8 mouse cellular contexts compared by ENCODE assay signal in the genomic region with DNA sequence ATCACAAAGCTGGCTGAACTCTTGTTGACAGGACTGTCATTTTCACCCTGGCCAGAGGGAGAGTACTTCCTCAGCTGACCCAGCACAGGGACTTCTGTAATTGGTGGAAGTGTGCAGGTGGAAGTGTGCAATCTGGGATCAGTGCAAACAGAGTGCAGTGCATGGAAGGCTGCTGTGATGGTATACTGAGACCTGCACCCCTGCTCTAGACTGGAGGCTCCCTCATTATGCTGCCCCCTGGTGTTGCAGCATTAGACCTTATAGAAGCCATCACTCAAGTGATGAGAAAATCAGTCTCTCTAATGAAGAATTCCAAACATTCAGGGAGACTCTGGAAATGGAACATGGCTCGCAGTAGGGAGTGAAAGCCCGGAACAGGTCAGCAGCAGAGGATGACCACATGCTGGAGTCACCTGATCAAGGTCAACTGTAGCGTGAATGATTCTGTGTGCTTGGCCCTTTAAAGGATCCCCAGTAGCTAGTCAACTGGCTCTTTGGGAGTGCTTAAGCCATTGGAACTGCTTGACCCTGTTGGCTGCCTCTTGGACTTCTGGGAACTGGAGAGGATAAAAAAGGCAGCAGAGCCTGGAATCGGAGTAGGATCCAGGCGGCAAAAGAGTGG. TPM values are rescaled to one million over a fixed set of nuclear protein-coding genes. Genes with fewer than 3 reads are reported as not detected.
DNase-seq lines count a peak whose midpoint lies in the region; ATAC-seq and TF ChIP-seq lines count a peak whose summit lies in the region.

No protein-coding gene starts in this region.

- no peak overlapping the region for H3K9ac ChIP-seq in intestine, postnatal 0 days (ENCODE audit: low read depth, low read length)

- ATAC-seq in intestine, postnatal 0 days = no peak
- ATAC-seq in megakaryocyte-erythroid progenitor cell, adult 5-6 weeks (replicated peaks; ENCODE audit: low FRiP score, low TSS enrichment, poor library complexity, severe bottlenecking) = peak; percentile 70

- H3K27ac ChIP-seq in intestine, postnatal 0 days (ENCODE audit: low read depth, low read length) = no peak overlapping the region

- DNase-seq in lung, adult 2 months = no peak
- DNase-seq in lung, postnatal 10 days = no peak
- peak; percentile 68 for DNase-seq in ZHBTc4 (ENCODE audit: low read depth, low spot score)
- DNase-seq in T-cell, adult 2 months (ENCODE audit: low spot score) = no peak
- no peak for DNase-seq in layer of hippocampus, postnatal 25 days (ENCODE audit: extremely low spot score in 1 of 2, low spot score in 1 of 2)
- no peak for DNase-seq in right cerebral cortex, postnatal 10 days (ENCODE audit: low spot score in 2 of 2)

- WGBS in lung, adult 2 months = 64% methylated on average over 5 of the region's 5 CpGs
- 67% methylated on average over 5 of the region's 5 CpGs for WGBS in intestine, postnatal 0 days

- H3K36me3 ChIP-seq in intestine, postnatal 0 days (ENCODE audit: control insufficient read depth, insufficient read depth) = no peaks in the 10 kb centered on the region

- no peak for TF ChIP-seq POLR2A in lung, adult 2 months (IDR thresholded peaks at IDR 0.05; ENCODE audit: borderline replicate concordance, extremely low read depth, low read depth, low read length)

- peak; percentile 38; the same call in 1 of the 2 replicates for TF ChIP-seq CTCF in lung, adult 2 months (IDR thresholded peaks at IDR 0.05; ENCODE audit: insufficient read depth, low read length)
- TF ChIP-seq CTCF in intestine, postnatal 0 days (IDR thresholded peaks at IDR 0.05; ENCODE audit: low read depth) = peak; percentile 72

- H3K4me3 ChIP-seq in lung, adult 2 months (replicated peaks; ENCODE audit: extremely low read depth, low read depth, low read length) = no peak overlapping the region
- no peak overlapping the region for H3K4me3 ChIP-seq in intestine, postnatal 0 days (ENCODE audit: low read depth, low read length)

- H3K9me3 ChIP-seq in intestine, postnatal 0 days (ENCODE audit: control insufficient read depth) = no peaks in the 10 kb centered on the region

- no peaks in the 10 kb centered on the region for H3K27me3 ChIP-seq in intestine, postnatal 0 days (replicated peaks; ENCODE audit: control insufficient read depth, insufficient read depth, low read length)

- no peak overlapping the region for H3K4me2 ChIP-seq in intestine, postnatal 0 days (replicated peaks; ENCODE audit: low read depth)

- H3K4me1 ChIP-seq in lung, adult 2 months (ENCODE audit: control insufficient read depth, insufficient read depth, low read length) = no peaks in the 10 kb centered on the region
- no peaks in the 10 kb centered on the region for H3K4me1 ChIP-seq in intestine, postnatal 0 days (replicated peaks; ENCODE audit: control insufficient read depth, insufficient read depth, low read length)

RNA-seq across cellular contexts. Expression of gene Inf2, which starts 28.3 kb away (rescaled TPM):
- 28.0 and 33.6 TPM in 2 replicates for polyA plus RNA-seq in lung, adult 2 months (2012; rRNA removed)
- polyA plus RNA-seq in intestine, postnatal 0 days (2015; fragmentation: Nextera tagmentation; extraction: Ambion mirVana) = 0.70 and 1.1 TPM in 2 replicates
- total RNA-seq in megakaryocyte-erythroid progenitor cell, adult 5-6 weeks (2014; fragmentation: Nextera tagmentation) = 10.8 and 11.3 TPM in 2 replicates
- 2.4 and 4.6 TPM in 2 replicates for total RNA-seq in megakaryocyte-erythroid progenitor cell, adult 5-6 weeks (2017)
- 100 to 1,000 TPM; 116 to 146 TPM for total RNA-seq in layer of hippocampus, postnatal 25 days (2021)

RNA-seq across cellular contexts. Expression of gene Tmem179, which starts 43.7 kb away (rescaled TPM):
- polyA plus RNA-seq in lung, adult 2 months (2012; rRNA removed) = 0.09 TPM in 1 of 2 replicates, not detected in the other
- polyA plus RNA-seq in intestine, postnatal 0 days (2015; fragmentation: Nextera tagmentation; extraction: Ambion mirVana) = 1.8 and 1.9 TPM in 2 replicates
- not detected in 2 replicates for total RNA-seq in megakaryocyte-erythroid progenitor cell, adult 5-6 weeks (2014; fragmentation: Nextera tagmentation)
- total RNA-seq in megakaryocyte-erythroid progenitor cell, adult 5-6 weeks (2017) = not detected in 2 replicates
- 100 to 1,000 TPM; 113 to 133 TPM for total RNA-seq in layer of hippocampus, postnatal 25 days (2021)

RNA-seq across cellular contexts. Expression of gene Adssl1, which starts 59.6 kb away (rescaled TPM):
- polyA plus RNA-seq in lung, adult 2 months (2012; rRNA removed) = 33.3 and 39.0 TPM in 2 replicates
- polyA plus RNA-seq in intestine, postnatal 0 days (2015; fragmentation: Nextera tagmentation; extraction: Ambion mirVana) = 0.57 and 0.67 TPM in 2 replicates
- total RNA-seq in megakaryocyte-erythroid progenitor cell, adult 5-6 weeks (2014; fragmentation: Nextera tagmentation) = 3.7 and 6.2 TPM in 2 replicates
- total RNA-seq in megakaryocyte-erythroid progenitor cell, adult 5-6 weeks (2017) = 5.0 and 5.8 TPM in 2 replicates
- total RNA-seq in layer of hippocampus, postnatal 25 days (2021) = 10 to 100 TPM; 11.4 to 12.9 TPM

Comparison
In these comparisons a context has a peak if more than half of its experiments do, and no peak if none do; other contexts are left out.
1. RNA of gene Inf2, which starts 28.3 kb away (total RNA-seq): 116 to 146 TPM in layer of hippocampus, postnatal 25 days; 2.4 to 11.3 TPM in megakaryocyte-erythroid progenitor cell, adult 5-6 weeks; every median in the first group is over 4 times any median in the second.
2. RNA of gene Tmem179, which starts 43.7 kb away (total RNA-seq): 113 to 133 TPM in layer of hippocampus, postnatal 25 days; not detected in megakaryocyte-erythroid progenitor cell, adult 5-6 weeks; every median in the first group is over 100 times any median in the second.